Comparison of ENCODE assay signal across 11 mouse cellular contexts in the genomic region with DNA sequence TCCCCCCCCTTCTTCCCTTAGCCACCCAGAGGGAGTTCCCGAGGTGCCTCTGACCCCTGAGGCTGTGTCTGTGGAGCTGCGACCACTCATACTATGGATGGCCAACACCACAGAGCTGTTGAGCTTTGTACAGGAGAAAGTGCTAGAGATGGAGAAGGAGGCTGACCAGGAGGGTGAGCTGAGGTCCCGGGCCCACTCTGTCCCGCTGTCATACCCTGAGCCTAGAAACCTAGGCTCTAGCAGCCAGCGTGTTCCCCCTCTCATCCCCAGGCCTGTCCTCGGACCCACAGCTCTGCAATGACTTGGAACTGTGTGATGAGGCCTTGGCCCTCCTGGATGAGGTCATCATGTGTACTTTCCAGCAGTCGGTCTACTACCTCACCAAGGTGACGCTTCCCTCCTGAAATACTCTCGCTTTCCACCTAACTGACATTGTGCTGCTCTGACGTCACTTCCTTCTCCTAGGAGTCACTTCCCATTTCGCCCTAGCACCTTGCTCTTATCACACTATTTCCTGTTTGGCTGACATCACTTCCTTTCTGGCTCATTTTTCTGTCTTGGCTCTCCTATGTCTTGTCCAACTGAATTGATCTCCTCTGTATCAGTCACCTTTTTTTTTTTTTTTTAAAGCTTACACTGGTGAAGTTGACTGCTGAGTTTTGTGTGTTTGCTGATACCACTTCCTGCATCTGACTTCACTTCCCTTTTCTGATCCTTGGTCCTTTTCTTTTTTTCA. TPM values are rescaled to one million over a fixed set of nuclear protein-coding genes. Genes with fewer than 3 reads are reported as not detected.
DNase-seq lines count a peak whose midpoint lies in the region; ATAC-seq and TF ChIP-seq lines count a peak whose summit lies in the region.
"Had no signal": no experiment of that assay in that cellular context is flagged by ENCODE, and none has a peak within 500 bp of the region (broad histone marks: within the 10 kb centered on the region; RNA-seq: fewer than 3 reads in every experiment).

No protein-coding gene starts in this region.

- H3K4me2 ChIP-seq in CH12.LX (ENCODE audit: insufficient read depth, low read depth, poor library complexity, severe bottlenecking), result no peak overlapping the region
- no peak overlapping the region for H3K4me2 ChIP-seq in heart, embryonic 14.5 days (ENCODE audit: low read length)
- H3K4me2 ChIP-seq in lung, embryonic 16.5 days (ENCODE audit: low read depth, low read length), result peak overlapping the region; percentile 16; the same call in 1 of the 2 replicates

- no peak for TF ChIP-seq RAD21 in CH12.LX (IDR thresholded peaks at IDR 0.05; ENCODE audit: low read depth, low read length)

- H3K9ac ChIP-seq in CH12.LX (ENCODE audit: insufficient read depth, low read depth), result no peak overlapping the region
- no peak overlapping the region for H3K9ac ChIP-seq in heart, embryonic 14.5 days (ENCODE audit: low read length)
- H3K9ac ChIP-seq in lung, embryonic 16.5 days (ENCODE audit: low read length), result no peak overlapping the region

- no peak for TF ChIP-seq EP300 in CH12.LX (IDR thresholded peaks at IDR 0.05; ENCODE audit: low read length)

- H3K36me3 ChIP-seq in CH12.LX (replicated peaks in 1 of 2; ENCODE audit: control insufficient read depth in 1 of 2, insufficient read depth in 1 of 2, low read length in 1 of 2), result peaks cover 0 to 25% of the 10 kb centered on the region in 2 experiments
- H3K36me3 ChIP-seq in heart, embryonic 14.5 days (ENCODE audit: control insufficient read depth, insufficient read depth, low read length), result peaks cover 24% of the 10 kb centered on the region
- peaks cover 9% of the 10 kb centered on the region for H3K36me3 ChIP-seq in lung, embryonic 16.5 days (ENCODE audit: control insufficient read depth, insufficient read depth, low read length)

- peaks cover 23% of the 10 kb centered on the region for H3K9me3 ChIP-seq in CH12.LX (replicated peaks; ENCODE audit: low read length)
- H3K9me3 ChIP-seq in heart, embryonic 14.5 days (ENCODE audit: control insufficient read depth, low read length), result no peaks in the 10 kb centered on the region
- H3K9me3 ChIP-seq in lung, embryonic 16.5 days (ENCODE audit: control insufficient read depth, low read length), result no peaks in the 10 kb centered on the region

- TF ChIP-seq CTCF in CH12.LX (conservative IDR thresholded peaks at IDR 0.05 in 1 of 2, IDR thresholded peaks at IDR 0.05 in 1 of 2; ENCODE audit: low read depth in 2 of 2, low read length in 2 of 2), result no peak

- DNase-seq in embryo, embryonic 10 days (ENCODE audit: low spot score), result peak; percentile 43
- no peak for DNase-seq in embryo, embryonic 11 days
- DNase-seq in CH12.LX (ENCODE audit: extremely low read depth), result peak; percentile 80
- DNase-seq in thymus, postnatal 10 days (ENCODE audit: low spot score in 2 of 2), result no peak
- DNase-seq in Muller cell, postnatal 12 days (ENCODE audit: inconsistent ontology term), result no peak
- DNase-seq in left cerebral cortex, postnatal 36 days (ENCODE audit: low spot score in 2 of 2), result no peak
- DNase-seq: layer of hippocampus, postnatal 36 days had no signal

- in situ Hi-C loops in CH12.LX (cut with MboI; ENCODE audit: low pct_ligation_motif_present, low pct_unique_long_range_greater_than_20kb, low sequenced_read_pairs), result loop anchor here (5.0 kb wide), 1 partner anchor 47 kb away; a partner anchor contains a TSS

- H3K79me2 ChIP-seq in CH12.LX (replicated peaks; ENCODE audit: control insufficient read depth, extremely low read depth, insufficient read depth, poor library complexity, severe bottlenecking), result no peaks in the 10 kb centered on the region

- no peak for TF ChIP-seq POLR2A in CH12.LX (IDR thresholded peaks at IDR 0.05; ENCODE audit: low read depth, low read length)

- peak overlapping the region; percentile 41 for H3K27ac ChIP-seq in CH12.LX (ENCODE audit: insufficient read depth, low read depth)
- H3K27ac ChIP-seq in heart, embryonic 14.5 days (replicated peaks in 1 of 2; ENCODE audit: control insufficient read depth in 1 of 2, insufficient read depth in 1 of 2, low read depth in 2 of 2, low read length in 2 of 2), result peak overlapping the region; percentile 65 to 77
- H3K27ac ChIP-seq in lung, embryonic 16.5 days (ENCODE audit: low read length), result peak overlapping the region; percentile 88

- H3K4me1 ChIP-seq in CH12.LX (ENCODE audit: control insufficient read depth in 1 of 2, insufficient read depth in 2 of 2), result peaks cover 14 to 57% of the 10 kb centered on the region in 2 experiments
- H3K4me1 ChIP-seq in heart, embryonic 14.5 days (ENCODE audit: control insufficient read depth in 2 of 2, insufficient read depth in 2 of 2, low read length in 2 of 2), result peaks cover 28 to 36% of the 10 kb centered on the region in 2 experiments
- peaks cover 45% of the 10 kb centered on the region for H3K4me1 ChIP-seq in lung, embryonic 16.5 days (replicated peaks; ENCODE audit: control insufficient read depth, insufficient read depth, low read length)

- intact Hi-C loops in left cerebral cortex, postnatal 36 days (cut with DNase I), result no loop called here

- dilution Hi-C loops in CH12.LX (cut with MboI; ENCODE audit: extremely low pct_ligation_motif_present, extremely low pct_unique_long_range_greater_than_20kb, low sequenced_read_pairs), result no loop called here

- WGBS in heart, embryonic 14.5 days, result 65% methylated on average over 11 of the region's 11 CpGs
- WGBS in lung, embryonic 16.5 days, result 73% methylated on average over 11 of the region's 11 CpGs

- peak; percentile 3; the same call in 1 of the 2 replicates for ATAC-seq in heart, embryonic 14.5 days (ENCODE audit: insufficient number of reproducible peaks, insufficient read depth, low FRiP score, low read depth)
- no peak for ATAC-seq in lung, embryonic 16.5 days (ENCODE audit: low read depth)

- peak overlapping the region in 1 of 3 experiments; percentile 0 for H3K4me3 ChIP-seq in CH12.LX (replicated peaks in 1 of 3; ENCODE audit: low read depth in 2 of 3, low read length in 2 of 3, poor library complexity in 1 of 3)
- no peak overlapping the region for H3K4me3 ChIP-seq in heart, embryonic 14.5 days (ENCODE audit: control insufficient read depth in 1 of 2, insufficient read depth in 1 of 2, low read depth in 1 of 2, low read length in 2 of 2)
- H3K4me3 ChIP-seq in lung, embryonic 16.5 days (ENCODE audit: low read length), result no peak overlapping the region

- H3K27me3 ChIP-seq in CH12.LX (replicated peaks), result no peaks in the 10 kb centered on the region
- H3K27me3 ChIP-seq in heart, embryonic 14.5 days (ENCODE audit: control insufficient read depth, insufficient read depth, low read length), result no peaks in the 10 kb centered on the region
- no peaks in the 10 kb centered on the region for H3K27me3 ChIP-seq in lung, embryonic 16.5 days (ENCODE audit: control insufficient read depth, insufficient read depth, low read depth, low read length)

TF ChIP-seq in CH12.LX, 34 proteins besides CTCF, POLR2A, EP300 and RAD21 (continues in another document):
- no peak for TF ChIP-seq ZKSCAN1 (IDR thresholded peaks at IDR 0.05; ENCODE audit: borderline replicate concordance, low read depth, low read length)
- TF ChIP-seq ZC3H11A (IDR thresholded peaks at IDR 0.05; ENCODE audit: low read depth, low read length), result no peak
- peak; percentile 58 for TF ChIP-seq HCFC1 (IDR thresholded peaks at IDR 0.05; ENCODE audit: low read depth, low read length)
- TF ChIP-seq MXI1 (IDR thresholded peaks at IDR 0.05; ENCODE audit: low read depth, low read length), result no peak
- TF ChIP-seq TBP (conservative IDR thresholded peaks at IDR 0.05; ENCODE audit: low read depth, low read length), result 0 out of 2 replicates have a peak, but pooled peaks have one; percentile 35
- no peak for TF ChIP-seq UBTF (IDR thresholded peaks at IDR 0.05; ENCODE audit: low read depth, low read length)
- peak; percentile 90 for TF ChIP-seq JUN (IDR thresholded peaks at IDR 0.05; ENCODE audit: insufficient read depth, low read depth, low read length)
- peak; percentile 76 for TF ChIP-seq ETS1 (conservative IDR thresholded peaks at IDR 0.05; ENCODE audit: low read depth, low read length)

RNA-seq across cellular contexts. Expression of a gene that starts 4.7 kb away (rescaled TPM):
- total RNA-seq in CH12.LX (2012; rRNA removed), result 0.04 and 0.17 TPM in 2 replicates
- not detected in 2 replicates for total RNA-seq in CH12.LX (2014; rRNA removed)
- 0.16 and 0.31 TPM in 2 replicates for polyA plus RNA-seq in CH12.LX (2012; ENCODE audit: insufficient read length, low read depth)
- polyA plus RNA-seq in heart, embryonic 14.5 days (2014; fragmentation: Nextera tagmentation; extraction: Ambion mirVana), result 6.2 and 7.6 TPM in 2 replicates
- 10.6 and 11.5 TPM in 2 replicates for polyA plus RNA-seq in lung, embryonic 16.5 days (2015; fragmentation: Nextera tagmentation; extraction: Ambion mirVana)
- 1 to 10 TPM; 4.1 to 5.1 TPM for total RNA-seq in left cerebral cortex, postnatal 36 days (2021)

RNA-seq across cellular contexts. Expression of a gene that starts 7.8 kb away (rescaled TPM):
- total RNA-seq in CH12.LX (2012; rRNA removed) (2.4 and 2.9 TPM in 2 replicates), CH12.LX (2014; rRNA removed) (0.46 and 0.55 TPM in 2 replicates)
- 0.76 and 0.77 TPM in 2 replicates for polyA plus RNA-seq in CH12.LX (2012; ENCODE audit: insufficient read length, low read depth)
- polyA plus RNA-seq in heart, embryonic 14.5 days (2014; fragmentation: Nextera tagmentation; extraction: Ambion mirVana), result 22.4 and 24.3 TPM in 2 replicates
- polyA plus RNA-seq in lung, embryonic 16.5 days (2015; fragmentation: Nextera tagmentation; extraction: Ambion mirVana), result 16.1 and 16.4 TPM in 2 replicates
- 1 to 10 TPM; 6.9 to 8.0 TPM for total RNA-seq in left cerebral cortex, postnatal 36 days (2021)
- polyA plus RNA-seq: C2C12 had no signal

RNA-seq across cellular contexts. Expression of a gene that starts 13.5 kb away (rescaled TPM):
- total RNA-seq in CH12.LX (2012; rRNA removed), result 0.08 and 0.21 TPM in 2 replicates
- total RNA-seq in CH12.LX (2014; rRNA removed), result 0.16 and 0.17 TPM in 2 replicates
- 0.34 and 0.44 TPM in 2 replicates for polyA plus RNA-seq in CH12.LX (2012; ENCODE audit: insufficient read length, low read depth)
- polyA plus RNA-seq in heart, embryonic 14.5 days (2014; fragmentation: Nextera tagmentation; extraction: Ambion mirVana), result 0.23 and 0.41 TPM in 2 replicates
- polyA plus RNA-seq in lung, embryonic 16.5 days (2015; fragmentation: Nextera tagmentation; extraction: Ambion mirVana), result 0.16 and 0.21 TPM in 2 replicates
- not detected for total RNA-seq in left cerebral cortex, postnatal 36 days (2021)
- total RNA-seq: layer of hippocampus, postnatal 36 days had no signal
- polyA plus RNA-seq: C2C12 had no signal

RNA-seq across cellular contexts. Expression of a gene that starts 18.0 kb away (rescaled TPM):
- 1.3 and 6.4 TPM in 2 replicates for total RNA-seq in CH12.LX (2012; rRNA removed)
- 1.8 and 2.5 TPM in 2 replicates for total RNA-seq in CH12.LX (2014; rRNA removed)
- polyA plus RNA-seq in CH12.LX (2012; ENCODE audit: insufficient read length, low read depth), result 2.4 and 2.5 TPM in 2 replicates
- 0.07 TPM in 1 of 2 replicates, not detected in the other for polyA plus RNA-seq in heart, embryonic 14.5 days (2014; fragmentation: Nextera tagmentation; extraction: Ambion mirVana)
- 0.26 and 0.70 TPM in 2 replicates for polyA plus RNA-seq in lung, embryonic 16.5 days (2015; fragmentation: Nextera tagmentation; extraction: Ambion mirVana)
- total RNA-seq in left cerebral cortex, postnatal 36 days (2021), result not detected
- total RNA-seq: layer of hippocampus, postnatal 36 days had no signal

RNA-seq across cellular contexts. Expression of a gene that starts 19.8 kb away (rescaled TPM):
- total RNA-seq in CH12.LX (2012; rRNA removed) (0.38 and 0.51 TPM in 2 replicates), CH12.LX (2014; rRNA removed) (0.72 and 0.86 TPM in 2 replicates)
- 0.41 and 0.44 TPM in 2 replicates for polyA plus RNA-seq in CH12.LX (2012; ENCODE audit: insufficient read length, low read depth)
- not detected in 2 replicates for polyA plus RNA-seq in heart, embryonic 14.5 days (2014; fragmentation: Nextera tagmentation; extraction: Ambion mirVana)
- 0.16 and 0.91 TPM in 2 replicates for polyA plus RNA-seq in lung, embryonic 16.5 days (2015; fragmentation: Nextera tagmentation; extraction: Ambion mirVana)
- not detected for total RNA-seq in left cerebral cortex, postnatal 36 days (2021)
- total RNA-seq: layer of hippocampus, postnatal 36 days had no signal
- polyA plus RNA-seq: brain, embryonic 14.5 days had no signal

Comparison
In these comparisons a context has a peak if more than half of its experiments do, and no peak if none do; other contexts are left out.
1. DNase-seq: peak in embryo, embryonic 10 days (single experiment) and CH12.LX (single experiment); none in embryo, embryonic 11 days (single experiment), thymus, postnatal 10 days (0 of 2), Muller cell, postnatal 12 days (single experiment) and left cerebral cortex, postnatal 36 days (0 of 2).
2. Peak in every context shown above with its lines, with median percentiles within 50 percentile points of each other: H3K27ac ChIP-seq.